Mouse (Mus musculus): ENCODE measurements around the gene Rab21. TPM values are rescaled to one million over a fixed set of nuclear protein-coding genes. Genes with fewer than 3 reads are reported as not detected.

Gene Rab21
- total RNA-seq, 2 experiments from 2014 or later = 52.7 to 58.9 TPM

DNA sequence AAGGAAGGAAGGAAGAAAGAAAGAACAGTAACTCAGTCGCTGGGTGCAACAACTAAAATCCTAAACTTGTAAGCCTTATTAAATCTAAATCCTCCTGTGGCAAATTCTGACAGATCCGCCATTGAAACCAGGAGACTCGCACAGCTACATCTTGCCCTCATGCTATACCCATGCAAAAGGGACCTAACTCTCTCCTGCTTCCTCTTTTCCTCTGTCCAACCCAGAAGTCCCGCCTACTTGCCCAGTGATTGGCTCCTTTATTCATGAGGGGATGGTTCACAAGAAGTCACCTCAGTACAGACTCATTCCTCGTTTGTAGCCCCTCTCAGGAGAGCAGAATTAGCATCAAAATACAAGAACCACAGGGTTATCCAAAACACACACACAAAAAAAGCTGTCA is 43.7 kb downstream of the Rab21 start:
- no peak for DNase-seq

- DNase-seq = no peak
Observed at GRCm38 (mm10) chr10:115270612-115271390, 44.6 kb downstream of the Rab21 start.

DNA sequence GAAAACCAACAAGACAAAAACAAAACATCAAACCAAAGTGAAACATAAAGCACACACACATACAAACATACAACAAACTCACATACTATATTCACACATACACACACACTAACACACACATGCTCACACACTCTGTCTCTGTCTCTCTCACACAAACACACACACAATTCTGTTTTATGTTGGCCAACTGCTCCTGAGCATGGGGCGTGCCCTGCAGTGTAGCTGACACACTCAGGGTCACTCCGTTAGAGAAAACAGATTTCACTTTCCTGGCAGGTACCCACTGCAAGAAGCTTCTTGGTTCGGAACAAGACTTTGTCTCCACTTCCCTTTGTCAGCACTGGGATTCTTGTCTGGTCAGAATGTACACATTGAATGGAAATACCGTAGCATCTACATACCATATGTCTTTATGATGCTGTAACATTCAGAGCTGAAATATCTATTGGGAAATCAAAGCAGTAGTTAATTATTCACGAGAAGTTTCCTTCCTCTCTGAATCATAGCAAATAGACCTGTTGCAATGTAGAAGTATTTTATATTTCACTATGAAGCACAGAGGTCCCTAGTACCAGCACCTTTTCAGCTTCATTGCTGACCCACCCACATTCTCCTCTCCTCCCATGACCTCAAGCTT is 52.4 kb downstream of the Rab21 start:
- no peak for DNase-seq

DNA sequence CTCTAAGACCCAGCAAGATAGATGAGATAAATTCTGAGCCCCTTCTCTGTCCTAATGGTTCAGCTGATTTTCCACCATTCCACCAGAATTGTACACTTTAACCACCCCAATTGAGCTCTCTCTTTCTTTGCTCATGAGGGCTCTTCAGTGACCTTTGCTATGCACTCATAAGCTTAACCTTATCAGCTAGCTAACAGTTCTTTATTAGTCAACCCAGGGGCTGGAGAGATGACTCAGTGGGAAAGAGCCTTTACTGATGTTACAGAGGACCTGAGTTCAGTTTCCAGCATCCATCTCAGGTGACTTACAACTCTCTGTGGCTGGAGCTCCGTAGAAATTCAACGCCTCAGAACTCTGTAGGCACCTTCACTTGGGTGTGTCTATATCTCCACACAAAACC is 53.1 kb downstream of the Rab21 start:
- no peak for DNase-seq

DNA sequence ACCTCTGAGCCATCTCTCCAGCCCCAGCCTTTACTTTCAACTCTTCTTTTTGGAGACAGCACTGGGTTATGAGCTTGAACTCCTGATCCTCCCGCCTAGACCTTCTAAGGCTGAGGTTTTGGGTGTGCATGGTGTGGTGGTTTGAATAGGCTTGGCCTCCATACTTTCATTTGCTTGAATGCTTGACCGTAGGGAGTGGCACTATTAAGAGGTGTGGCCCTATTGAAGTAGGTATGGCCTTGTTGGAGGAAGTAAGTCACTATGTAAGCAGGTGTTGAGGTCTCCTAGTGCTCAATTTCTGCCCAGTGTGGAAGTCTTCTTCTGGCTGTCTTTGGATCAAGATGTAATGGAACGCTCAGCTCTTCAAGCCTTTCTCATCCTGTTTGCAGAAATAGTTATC is 54.0 kb downstream of the Rab21 start:
- no peak for DNase-seq

- no peak for DNase-seq
Observed at GRCm38 (mm10) chr10:115256162-115256561, 59.2 kb downstream of the Rab21 start.

DNA sequence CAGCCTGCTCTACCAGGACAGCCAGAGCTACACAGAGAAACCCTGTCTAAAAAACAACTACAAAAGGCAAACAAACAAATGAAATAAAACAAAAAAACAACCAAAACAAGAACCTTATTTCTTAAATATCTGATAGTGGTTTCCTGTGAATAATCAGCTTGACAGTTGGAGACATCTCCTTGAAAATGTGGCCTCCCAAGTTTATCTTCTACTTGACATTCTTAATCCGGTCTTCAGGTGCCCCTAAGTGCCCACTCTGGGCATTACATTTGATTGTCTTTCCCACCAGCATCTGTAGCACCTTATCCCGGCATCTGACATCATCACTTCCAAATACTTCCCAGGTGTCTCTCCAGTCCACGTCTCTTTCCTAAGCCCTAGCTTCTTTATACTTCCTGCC is 61.9 kb downstream of the Rab21 start:
- no peak for DNase-seq

DNA sequence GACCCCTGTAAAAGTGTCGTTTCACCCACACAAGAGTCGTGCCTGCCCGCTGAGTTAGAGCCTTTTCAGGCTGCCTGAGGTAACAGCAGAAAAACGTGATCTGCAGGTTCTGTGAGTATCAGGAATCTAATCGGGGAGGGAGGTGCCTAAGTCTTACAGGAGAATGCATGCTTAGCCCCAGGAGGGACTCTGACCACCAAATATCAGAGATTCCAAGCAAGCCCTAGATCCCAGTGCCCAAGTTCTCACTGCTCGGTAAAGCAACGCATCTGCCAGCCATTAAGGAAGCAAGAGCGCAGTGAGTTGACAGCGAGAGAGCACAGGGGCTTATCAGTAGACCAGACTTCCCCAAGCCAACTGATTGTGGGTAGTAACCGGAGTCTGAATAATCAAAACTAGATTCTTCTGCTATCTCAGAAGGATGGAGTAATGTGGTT is 63.1 kb downstream of the Rab21 start:
- no peak for DNase-seq

DNA sequence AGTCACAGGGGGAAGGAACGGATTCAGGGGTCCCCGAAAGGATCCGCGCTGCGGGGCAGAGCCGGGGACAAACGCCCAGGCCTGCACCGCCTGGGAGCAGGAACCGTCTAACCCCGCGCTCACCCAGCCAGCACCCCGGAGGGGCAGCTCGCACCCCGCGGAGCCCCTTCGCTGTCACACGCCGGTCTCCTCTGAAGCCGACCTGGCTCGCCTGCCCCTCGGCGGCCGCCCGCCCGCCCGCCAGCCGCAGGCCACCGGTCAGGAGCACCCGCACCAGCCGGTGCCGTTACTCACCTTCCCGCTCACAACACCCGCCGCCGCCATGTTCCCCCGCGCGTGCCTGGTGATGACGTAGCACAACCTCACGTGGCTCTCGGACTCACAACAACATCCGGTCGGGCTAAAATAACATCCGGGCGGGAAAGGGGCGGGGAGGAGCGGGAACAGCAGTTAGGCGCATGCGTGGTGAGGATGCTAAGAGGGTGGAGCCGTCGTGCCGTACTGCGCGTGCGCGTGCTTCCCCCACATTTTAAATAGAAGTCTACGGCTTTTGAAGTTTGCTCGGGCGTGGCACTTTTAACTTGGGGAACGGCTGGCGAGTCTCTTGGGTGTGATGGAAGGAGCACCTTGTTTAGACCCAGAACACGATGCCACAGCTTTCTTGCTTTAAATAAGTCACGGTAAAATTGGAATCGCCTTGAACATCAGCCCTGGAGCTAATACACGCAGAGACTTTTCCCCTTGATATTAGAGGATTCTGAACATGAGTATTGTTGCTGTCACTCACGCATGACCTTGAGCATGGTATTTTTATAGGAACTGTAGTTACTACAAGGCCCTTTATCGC is 64.1 kb downstream of the Rab21 start, which contains the start of gene Tbc1d15:
Tbc1d15 (minus strand) TSS at position 380 of the 847 bp plus-strand sequence.
- DNase-seq = peak; percentile 96 to 97

GRCm38 (mm10) chr10:115250235-115251087 is 64.9 kb downstream of the Rab21 start:
- DNase-seq = no peak

- no peak for DNase-seq
Observed at GRCm38 (mm10) chr10:115248041-115248440, 67.4 kb downstream of the Rab21 start.

GRCm38 (mm10) chr10:115245488-115245887 is 69.9 kb downstream of the Rab21 start:
- DNase-seq = no peak

DNA sequence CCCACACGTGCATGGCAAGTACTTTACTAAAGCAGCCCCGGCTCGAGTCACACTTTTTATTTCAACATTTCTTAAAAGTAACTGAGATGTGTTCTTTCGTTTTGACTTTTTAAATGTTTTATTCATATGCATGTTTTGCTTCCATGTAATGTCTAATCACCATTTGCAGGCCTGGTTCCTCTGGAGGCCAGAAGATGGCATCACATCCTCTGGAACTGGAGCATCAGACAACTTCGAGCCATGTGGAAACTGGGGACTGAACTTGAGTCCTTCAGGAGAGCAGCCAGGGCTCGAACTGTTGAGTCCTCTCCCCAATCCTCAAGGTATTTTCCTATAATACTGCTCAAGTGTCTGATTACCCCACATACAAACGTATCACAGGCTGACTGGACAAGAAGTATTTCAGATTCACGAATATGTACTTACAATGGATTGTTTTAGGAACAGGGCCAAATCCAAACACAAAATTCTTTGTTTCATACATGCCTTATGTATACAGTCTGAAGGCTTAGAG is 74.3 kb downstream of the Rab21 start:
- DNase-seq = no peak

DNA sequence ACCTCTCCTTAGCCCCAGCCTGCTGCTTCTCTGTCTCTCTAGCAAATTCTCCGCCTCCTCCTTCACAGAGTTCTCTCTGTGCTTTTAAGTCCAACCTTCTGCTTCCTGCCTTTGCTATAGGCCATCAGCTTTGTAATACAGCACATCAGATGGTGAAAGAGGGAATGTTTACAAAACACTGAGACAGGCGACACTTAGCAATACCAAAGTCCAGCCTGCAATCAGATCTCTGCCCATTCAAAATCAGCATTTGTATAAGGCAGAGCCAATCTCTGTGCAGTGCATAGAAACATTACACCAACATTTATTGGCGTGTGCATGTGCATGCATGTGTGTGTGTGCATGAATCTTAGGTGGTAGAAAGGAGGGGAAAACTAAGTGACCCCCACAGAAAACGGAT is 77.5 kb downstream of the Rab21 start:
- no peak for DNase-seq

Other genes with a start within 250 kb of the Rab21 start
- under 1 TPM; 0.67 to 0.73 TPM for gene Tph2, start 130.6 kb downstream of the Rab21 start, total RNA-seq (2021)
- 10 to 100 TPM; 59.1 to 62.0 TPM for gene Tbc1d15, start 64.1 kb downstream of the Rab21 start, total RNA-seq (2021)
- 10 to 100 TPM; 39.7 to 41.7 TPM for gene Tmem19, start 46.9 kb upstream of the Rab21 start, total RNA-seq (2021)
- 10 to 100 TPM; 17.6 to 18.2 TPM for gene Thap2, start 68.8 kb upstream of the Rab21 start, total RNA-seq (2021)
- 10 to 100 TPM; 52.3 to 60.6 TPM for gene Zfc3h1, start 69.4 kb upstream of the Rab21 start, total RNA-seq (2021)

Data from layer of hippocampus, postnatal 36 days (tissue).